Mouse (Mus musculus) embryonic fibroblast, embryonic 13.5 days (primary cell): Measurements from ENCODE around the gene Rbm28.

ENCODE experiments used
- CTCF ChIP-seq: IDR thresholded peaks from 2 replicates; pipeline ENCODE4 v1.5.1; 2011; ENCODE audit warnings: mild to moderate bottlenecking, control low read depth, low read length, moderate library complexity, borderline replicate concordance; ENCODE audit not compliant: insufficient read depth
- POLR2A ChIP-seq: IDR thresholded peaks from 2 replicates; pipeline ENCODE4 v1.6.1; 2011; ENCODE audit warnings: low read depth, mild to moderate bottlenecking, control low read depth, low read length, moderate library complexity

GRCm38 (mm10) chr6:29092904-29093303, 71.9 kb downstream of the Rbm28 start:
- no peak for TF ChIP-seq CTCF
- no peak for TF ChIP-seq POLR2A
